Mouse (Mus musculus) adrenal gland, postnatal 36 days (tissue): ENCODE measurements around the gene Ythdc1. TPM values are rescaled to one million over a fixed set of nuclear protein-coding genes. Genes with fewer than 3 reads are reported as not detected.
"Not testable (repeated sequence)": the region's sequence is repeated elsewhere in the genome, so short reads cannot be mapped to it uniquely, and the experiment has no call there.

Experiments used
- DNase-seq, 2 experiments: peaks; one replicate each; pipeline ENCODE4 v3.0.0; 2021; ENCODE audit warnings: mixed read lengths in 1 of 2
- long read RNA-seq, 2 experiments: library from polyadenylated mRNA; stranded (forward); transcript quantifications; one replicate each; pipeline ENCODE4 v2.0.0; 2021; ENCODE audit warnings: borderline sequencing depth in 2 of 2
- total RNA-seq, 2 experiments: library from RNA; stranded (reverse); gene quantifications; 2 replicates each; pipeline ENCODE4 v1.2.3; 2021

The Ythdc1 gene
- total RNA-seq, result 10 to 100 TPM; 51.5 to 62.0 TPM
- long read RNA-seq, experiment 1, partial matches to known transcripts, result 24 of 38 reads
- long read RNA-seq, experiment 1, other reads (novel, unspliced or antisense), result 8 of 38 reads
- long read RNA-seq, experiment 2, partial matches to known transcripts, result 0 of 7 reads
- long read RNA-seq, experiment 2, other reads (novel, unspliced or antisense), result 3 of 7 reads

- peak; percentile 95 to 97 for DNase-seq
Measured at GRCm38 (mm10) chr5:86803962-86804940, at the start of gene Ythdc1. TSS of gene Ythdc1 (plus strand) at chr5:86804221.

GRCm38 (mm10) chr5:86769015-86769658, 34.9 kb upstream of the Ythdc1 start:
- no peak for DNase-seq

GRCm38 (mm10) chr5:86771010-86771409, 33.0 kb upstream of the Ythdc1 start:
- DNase-seq, result no peak

- DNase-seq, result peak; percentile 31 to 79
Measured at GRCm38 (mm10) chr5:86776941-86777340, 27.1 kb upstream of the Ythdc1 start.

GRCm38 (mm10) chr5:86778471-86778870, 25.6 kb upstream of the Ythdc1 start:
- no peak for DNase-seq

GRCm38 (mm10) chr5:86783059-86783458, 21.0 kb upstream of the Ythdc1 start:
- DNase-seq, result no peak

- DNase-seq, result no peak
Measured at GRCm38 (mm10) chr5:86784205-86784604, 19.8 kb upstream of the Ythdc1 start.

- no peak for DNase-seq
Measured at GRCm38 (mm10) chr5:86786798-86787197, 17.2 kb upstream of the Ythdc1 start.

GRCm38 (mm10) chr5:86789954-86790353, 14.1 kb upstream of the Ythdc1 start:
- DNase-seq, result no peak

GRCm38 (mm10) chr5:86792249-86792648, 11.8 kb upstream of the Ythdc1 start:
- no peak for DNase-seq

- DNase-seq, result no peak
Measured at GRCm38 (mm10) chr5:86792807-86793206, 11.2 kb upstream of the Ythdc1 start.

GRCm38 (mm10) chr5:86816795-86817194, 12.8 kb downstream of the Ythdc1 start:
- DNase-seq, result no peak

GRCm38 (mm10) chr5:86836378-86836777, 32.4 kb downstream of the Ythdc1 start:
- DNase-seq, result not testable (repeated sequence)

- DNase-seq, result no peak
Measured at GRCm38 (mm10) chr5:86838110-86838509, 34.1 kb downstream of the Ythdc1 start.

- DNase-seq, result no peak
Measured at GRCm38 (mm10) chr5:86839472-86839871, 35.5 kb downstream of the Ythdc1 start.

GRCm38 (mm10) chr5:86840207-86840606, 36.2 kb downstream of the Ythdc1 start:
- DNase-seq, result no peak

- DNase-seq, result not testable (repeated sequence)
Measured at GRCm38 (mm10) chr5:86841261-86841660, 37.2 kb downstream of the Ythdc1 start.

- DNase-seq, result peak in 1 of 2 experiments; percentile 7
Measured at GRCm38 (mm10) chr5:86850104-86850503, 46.1 kb downstream of the Ythdc1 start.

- DNase-seq, result no peak
Measured at GRCm38 (mm10) chr5:86851658-86852057, 47.6 kb downstream of the Ythdc1 start.

- DNase-seq, result not testable (repeated sequence)
Measured at GRCm38 (mm10) chr5:86856505-86856904, 52.5 kb downstream of the Ythdc1 start.

- DNase-seq, result no peak
Measured at GRCm38 (mm10) chr5:86857682-86858081, 53.7 kb downstream of the Ythdc1 start.

- no peak for DNase-seq
Measured at GRCm38 (mm10) chr5:86858336-86858735, 54.3 kb downstream of the Ythdc1 start.

- peak in 1 of 2 experiments; percentile 1 for DNase-seq
Measured at GRCm38 (mm10) chr5:86871877-86872276, 67.9 kb downstream of the Ythdc1 start.
